Mouse (Mus musculus) liver, embryonic 15.5 days (tissue): ENCODE results near the gene Dhx37. TPM values are rescaled to one million over a fixed set of nuclear protein-coding genes. Genes with fewer than 3 reads are reported as not detected.

Experiments used
- ATAC-seq: fragments of 200-750 bp; cut with Nextera tagmentation; 2 replicates; pipeline ENCODE4 v1.8.0; 2017; ENCODE audit warnings: moderate number of reproducible peaks, mild to moderate bottlenecking, moderate library complexity; ENCODE audit not compliant: insufficient read depth
- H3K27ac ChIP-seq: fragments of 300-500 bp; sonication (generic); replicated peaks from 2 replicates; pipeline ENCODE4 v1.5.1; 2015; ENCODE audit warnings: mild to moderate bottlenecking, inconsistent platforms
- H3K27me3 ChIP-seq: fragments of 300-500 bp; sonication (generic); 2 replicates; pipeline ENCODE4 v1.6.1; 2015; ENCODE audit warnings: mild to moderate bottlenecking, inconsistent platforms
- H3K36me3 ChIP-seq: fragments of 300-500 bp; sonication (generic); replicated peaks from 2 replicates; pipeline ENCODE4 v1.6.1; 2015; ENCODE audit warnings: moderate library complexity, mild to moderate bottlenecking, inconsistent platforms
- H3K4me1 ChIP-seq: fragments of 300-500 bp; sonication (generic); replicated peaks from 2 replicates; pipeline ENCODE4 v1.6.1; 2015; ENCODE audit warnings: inconsistent platforms
- H3K4me2 ChIP-seq: fragments of 300-500 bp; sonication (generic); 2 replicates; pipeline ENCODE4 v1.6.1; 2015; ENCODE audit warnings: moderate library complexity, mild to moderate bottlenecking, inconsistent platforms
- H3K4me3 ChIP-seq: fragments of 300-500 bp; sonication (generic); replicated peaks from 2 replicates; pipeline ENCODE4 v1.5.1; 2015; ENCODE audit warnings: mild to moderate bottlenecking, inconsistent platforms
- H3K9ac ChIP-seq: fragments of 300-500 bp; sonication (generic); 2 replicates; pipeline ENCODE4 v1.6.1; 2015; ENCODE audit warnings: moderate library complexity, mild to moderate bottlenecking, inconsistent platforms
- H3K9me3 ChIP-seq: fragments of 300-500 bp; sonication (generic); replicated peaks from 2 replicates; pipeline ENCODE4 v1.6.1; 2016; ENCODE audit warnings: inconsistent platforms
- WGBS: fragments of 180-500 bp; shearing (Covaris S2); methylation state at CpG from one replicate; pipeline ENCODE4 v1.1.7; 2015; ENCODE audit warnings: mixed read lengths; ENCODE audit not compliant: insufficient replicate concordance; 5-methylcytosine and 5-hydroxymethylcytosine counted together
- polyA plus RNA-seq: library from polyadenylated mRNA; unstranded; fragments of >200 nt; fragmentation: Nextera tagmentation; extraction: Ambion mirVana; gene quantifications from 2 replicates; pipeline ENCODE4 v1.2.1, GENCODE M21; 2015

The Dhx37 gene
- polyA plus RNA-seq, 1 experiment from 2014 or later = 4.8 TPM

DNA sequence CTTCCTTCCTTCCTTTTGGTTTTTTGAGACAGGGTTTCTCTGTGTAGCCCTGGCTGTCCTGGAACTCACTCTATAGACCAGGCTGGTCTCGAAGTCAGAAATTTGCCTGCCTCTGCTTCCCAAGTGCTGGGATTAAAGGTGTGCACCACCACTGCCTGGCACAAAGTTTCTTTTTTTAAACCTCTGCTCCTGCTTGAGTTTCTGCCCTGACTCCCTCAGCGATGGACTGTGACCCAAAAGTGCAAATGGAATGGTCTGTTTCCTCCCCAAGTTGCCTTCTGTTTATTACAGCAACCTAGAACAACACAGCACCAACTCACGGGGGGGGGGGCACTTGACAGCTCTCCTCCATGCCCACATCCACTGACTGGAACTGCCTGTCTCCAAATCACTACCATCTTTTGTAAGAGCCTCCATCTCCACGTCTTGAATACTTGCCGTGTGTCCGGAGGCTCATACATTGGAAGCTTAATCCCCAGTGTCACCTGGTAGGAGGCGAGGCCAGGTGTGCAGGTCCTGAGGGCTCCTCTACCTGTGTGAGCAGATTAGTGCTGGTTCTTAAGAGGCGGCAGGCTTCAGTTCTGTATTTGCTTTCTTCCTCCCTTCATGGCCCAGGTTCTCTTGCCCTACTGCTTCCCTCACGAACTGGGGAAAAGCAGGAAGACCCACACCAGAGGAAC lies 39.0 kb upstream of the Dhx37 start:
- Histone ChIP-seq H3K27me3 (no peaks in the 10 kb centered on the region), H3K27ac (no peak overlapping the region), H3K9me3 (no peaks in the 10 kb centered on the region), H3K36me3 (no peaks in the 10 kb centered on the region), H3K4me1 (peaks cover 68% of the 10 kb centered on the region), H3K4me3 (no peak overlapping the region), H3K4me2 (no peak overlapping the region), H3K9ac (no peak overlapping the region)
- no peak for ATAC-seq
- 66% methylated on average over 9 of the region's 9 CpGs for WGBS

DNA sequence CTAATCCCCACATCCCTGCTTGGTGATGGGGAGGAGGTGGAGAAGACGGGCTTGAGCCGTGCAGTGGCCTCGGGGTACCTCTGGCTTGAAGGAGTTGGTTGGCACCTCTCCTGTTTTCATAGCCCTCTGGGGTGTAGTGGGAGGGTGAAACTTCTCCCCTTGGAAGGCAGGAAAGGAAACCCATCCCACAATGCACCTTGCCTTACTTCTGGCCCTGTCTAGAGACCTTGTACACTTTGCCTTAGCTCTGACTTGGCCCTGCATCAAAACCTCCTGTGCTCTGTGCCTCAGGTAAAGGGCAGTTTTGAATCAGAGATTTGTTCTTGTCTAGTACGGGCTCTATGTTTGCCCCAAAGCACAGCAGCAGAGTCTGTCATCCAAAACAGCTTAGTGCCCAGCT lies 36.8 kb upstream of the Dhx37 start:
- 82% methylated on average over 4 of the region's 4 CpGs for WGBS
- Histone ChIP-seq H3K4me1 (peaks cover 66% of the 10 kb centered on the region), H3K9ac (no peak overlapping the region), H3K4me3 (no peak overlapping the region), H3K27ac (no peak overlapping the region), H3K27me3 (no peaks in the 10 kb centered on the region), H3K36me3 (no peaks in the 10 kb centered on the region), H3K4me2 (no peak overlapping the region), H3K9me3 (no peaks in the 10 kb centered on the region)
- ATAC-seq = no peak

DNA sequence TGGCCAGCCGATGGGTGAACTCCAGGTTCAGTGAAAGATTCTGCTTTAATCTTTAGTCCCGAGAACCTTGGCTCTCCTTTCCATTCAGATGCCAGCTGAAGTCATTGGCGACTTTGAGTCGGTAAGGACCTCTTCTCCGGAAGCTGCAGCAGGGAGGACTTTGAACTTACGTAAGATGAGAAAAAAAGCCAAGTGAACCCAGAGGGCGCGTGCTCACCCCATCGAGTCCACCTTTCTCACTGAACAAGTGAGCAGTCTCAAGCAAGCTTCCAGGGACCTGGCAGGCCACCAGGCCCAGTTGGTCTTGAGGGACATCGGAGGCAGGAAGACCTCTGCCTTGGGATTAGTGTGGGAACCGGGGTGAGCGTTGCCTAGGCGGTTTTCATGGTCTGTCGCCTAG lies 33.3 kb upstream of the Dhx37 start:
- WGBS = 82% methylated on average over 14 of the region's 14 CpGs
- H3K27ac ChIP-seq = no peak overlapping the region; the same call in 1 of the 2 replicates

DNA sequence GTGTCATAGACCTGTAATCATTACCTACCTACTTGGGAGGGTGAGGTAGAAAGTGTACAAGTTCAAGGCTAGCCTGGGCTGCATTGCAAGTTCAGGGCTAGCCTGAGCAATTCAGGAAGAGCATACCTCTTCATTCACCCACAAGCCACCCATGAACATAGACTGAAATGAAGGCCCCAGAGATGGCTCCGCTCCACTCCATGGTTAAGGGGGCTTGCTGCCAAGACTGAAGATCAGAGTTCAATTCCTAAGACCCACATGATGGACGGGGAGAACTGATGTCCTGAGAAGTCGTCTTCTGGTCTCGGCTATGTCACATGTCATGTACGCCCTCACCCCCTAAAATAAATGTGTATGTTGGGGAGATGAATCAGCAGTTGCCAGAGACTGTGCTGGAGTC lies 32.6 kb upstream of the Dhx37 start:
- peaks cover 70% of the 10 kb centered on the region for H3K4me1 ChIP-seq
- H3K36me3 ChIP-seq = no peaks in the 10 kb centered on the region
- ATAC-seq = no peak
- H3K4me2 ChIP-seq = peak overlapping the region; percentile 67
- peak overlapping the region; percentile 65 for H3K27ac ChIP-seq
- no peak overlapping the region for H3K9ac ChIP-seq
- WGBS = 78% methylated on average over 5 of the region's 5 CpGs
- H3K9me3 ChIP-seq = no peaks in the 10 kb centered on the region
- H3K27me3 ChIP-seq = no peaks in the 10 kb centered on the region
- H3K4me3 ChIP-seq = peak overlapping the region; percentile 53

More for the DNA sequence above, 33.3 kb upstream of the Dhx37 start:
- no peak overlapping the region for H3K4me2 ChIP-seq
- no peak overlapping the region for H3K9ac ChIP-seq
- H3K4me3 ChIP-seq = no peak overlapping the region
- H3K27me3 ChIP-seq = no peaks in the 10 kb centered on the region
- no peaks in the 10 kb centered on the region for H3K9me3 ChIP-seq
- ATAC-seq = no peak
- no peaks in the 10 kb centered on the region for H3K36me3 ChIP-seq
- peaks cover 63% of the 10 kb centered on the region for H3K4me1 ChIP-seq

DNA sequence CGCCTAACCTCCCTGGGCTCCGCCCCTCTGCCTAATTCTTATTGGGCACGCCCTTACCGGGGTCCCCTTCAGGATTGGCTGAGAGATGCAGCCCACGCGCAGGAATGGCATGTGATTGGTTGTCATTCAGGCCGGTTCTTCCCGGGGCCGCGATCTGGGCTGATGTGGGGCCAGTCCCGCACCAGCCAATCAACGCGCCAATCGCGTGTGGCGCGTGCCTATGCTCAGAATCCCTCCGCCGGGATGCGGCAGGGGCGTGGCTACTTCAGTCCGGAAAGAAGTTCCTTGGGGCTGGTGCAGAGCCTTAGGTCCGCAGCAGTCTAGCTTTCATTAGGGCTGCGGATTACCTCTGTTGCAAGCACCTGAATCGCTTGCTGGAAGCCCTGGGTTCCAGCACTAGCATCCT lies 31.8 kb upstream of the Dhx37 start:
- Histone ChIP-seq H3K27me3 (no peaks in the 10 kb centered on the region), H3K9ac (peak overlapping the region; percentile 41), H3K9me3 (no peaks in the 10 kb centered on the region), H3K36me3 (no peaks in the 10 kb centered on the region), H3K4me2 (peak overlapping the region; percentile 67), H3K4me3 (peak overlapping the region; percentile 53), H3K27ac (peak overlapping the region; percentile 72), H3K4me1 (peaks cover 68% of the 10 kb centered on the region)
- ATAC-seq = peak; percentile 100
- under 1% methylated on average over 25 of the region's 25 CpGs for WGBS

DNA sequence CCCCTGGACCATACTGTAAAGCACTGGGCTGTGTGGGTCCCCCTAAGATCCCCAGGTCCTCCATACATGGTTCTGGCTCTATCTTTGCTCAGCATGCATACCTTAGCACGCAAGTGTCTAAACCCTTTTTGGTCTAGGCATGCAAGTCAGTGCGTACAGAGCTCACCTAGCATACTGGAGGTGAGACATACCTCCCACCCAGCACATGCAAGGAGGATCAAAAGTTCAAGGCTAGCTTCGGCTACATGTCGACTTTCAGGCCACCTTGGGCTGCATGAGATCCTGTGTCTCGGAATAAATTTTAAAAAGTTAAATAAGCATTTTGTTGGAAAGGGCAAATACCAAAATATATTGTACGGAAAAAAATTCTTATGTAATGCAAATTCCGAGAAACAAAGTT lies 31.3 kb upstream of the Dhx37 start:
- Histone ChIP-seq H3K27me3 (no peaks in the 10 kb centered on the region), H3K9ac (peak overlapping the region; percentile 36; the same call in 1 of the 2 replicates), H3K9me3 (no peaks in the 10 kb centered on the region), H3K4me1 (peaks cover 63% of the 10 kb centered on the region), H3K27ac (peak overlapping the region; percentile 72), H3K36me3 (no peaks in the 10 kb centered on the region), H3K4me2 (peak overlapping the region; percentile 67), H3K4me3 (peak overlapping the region; percentile 53)
- WGBS = 38% methylated on average over 7 of the region's 7 CpGs
- no peak for ATAC-seq

DNA sequence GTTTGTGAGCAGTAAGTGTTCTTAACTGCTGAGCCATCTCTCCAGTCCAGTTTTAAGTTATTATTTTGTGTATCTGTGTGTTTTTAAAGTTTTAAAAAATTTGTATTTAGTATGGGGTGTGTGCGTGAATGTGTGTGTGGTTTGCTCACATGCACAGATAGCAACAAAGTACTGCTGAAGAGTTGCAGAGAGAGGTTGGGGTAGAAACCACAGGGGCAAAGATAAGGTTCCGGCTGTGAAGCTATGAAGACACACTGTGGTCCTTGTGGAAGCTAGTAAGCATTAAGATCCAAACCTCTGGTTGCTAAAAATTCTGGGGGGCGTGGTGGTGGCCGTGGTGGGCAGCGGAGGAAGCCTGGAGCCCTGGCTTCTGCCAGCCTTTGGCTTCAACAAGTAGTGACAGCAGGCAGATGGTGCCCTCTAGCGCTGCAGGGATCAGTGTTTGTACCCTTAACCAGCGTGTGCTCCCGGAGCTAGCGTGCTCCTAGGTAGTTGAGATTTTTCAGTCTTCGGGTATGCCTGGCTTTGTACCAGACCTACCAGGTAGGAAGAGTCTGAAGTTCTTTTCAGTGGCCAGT lies 28.0 kb upstream of the Dhx37 start:
- H3K27ac ChIP-seq = 0 out of 2 replicates have a peak overlapping the region, but pooled peaks have one; percentile 14
- H3K4me3 ChIP-seq = no peak overlapping the region
- peaks cover 56% of the 10 kb centered on the region for H3K4me1 ChIP-seq
- WGBS = 16% methylated on average over 10 of the region's 10 CpGs
- no peaks in the 10 kb centered on the region for H3K36me3 ChIP-seq
- H3K4me2 ChIP-seq = peak overlapping the region; percentile 37
- H3K27me3 ChIP-seq = no peaks in the 10 kb centered on the region
- no peak overlapping the region for H3K9ac ChIP-seq
- no peaks in the 10 kb centered on the region for H3K9me3 ChIP-seq
- ATAC-seq = no peak

DNA sequence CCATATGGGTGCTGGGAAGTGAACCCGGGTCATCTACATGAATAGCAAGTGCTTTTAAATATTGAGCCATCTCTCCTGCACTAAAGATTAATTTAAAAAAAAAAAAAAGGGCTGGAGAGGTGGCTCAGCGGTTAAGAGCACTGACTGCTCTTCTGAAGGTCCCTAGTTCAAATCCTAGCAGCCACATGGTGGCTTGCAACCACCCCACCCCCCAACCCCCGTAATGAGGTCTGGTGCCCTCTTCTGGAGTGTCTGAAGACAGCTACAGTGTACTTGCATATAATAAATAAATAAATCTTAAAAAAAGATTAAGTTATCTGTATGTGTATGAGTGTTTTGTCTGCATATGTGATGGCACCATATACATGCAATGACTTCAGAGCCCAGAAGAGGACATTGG lies 26.7 kb upstream of the Dhx37 start:
- ATAC-seq = no peak
- Histone ChIP-seq H3K36me3 (peaks cover 3% of the 10 kb centered on the region; the same call in 1 of the 2 replicates), H3K27ac (no peak overlapping the region), H3K27me3 (no peaks in the 10 kb centered on the region), H3K4me2 (no peak overlapping the region), H3K4me1 (peaks cover 57% of the 10 kb centered on the region), H3K9me3 (no peaks in the 10 kb centered on the region), H3K9ac (no peak overlapping the region), H3K4me3 (no peak overlapping the region)
- 70% methylated on average over 3 of the region's 3 CpGs for WGBS

DNA sequence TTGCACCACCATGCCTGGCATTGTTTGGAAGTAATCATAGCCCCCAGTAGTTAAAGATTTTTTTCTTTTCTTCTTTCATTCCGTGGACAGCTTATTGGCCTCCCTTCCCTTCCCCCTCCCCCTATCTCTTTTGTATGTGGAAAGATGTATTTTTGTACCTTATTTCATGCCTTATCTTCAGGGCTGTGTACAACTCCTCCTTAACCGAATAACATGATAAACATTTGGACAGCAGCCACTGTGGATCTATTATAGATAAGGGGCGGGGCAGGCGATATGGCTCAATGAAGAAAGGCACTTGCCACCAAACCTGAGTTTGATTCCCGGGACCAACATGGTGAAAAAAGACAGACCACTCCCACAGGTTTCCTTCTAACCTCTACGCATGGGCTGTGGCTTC lies 23.6 kb upstream of the Dhx37 start:
- Histone ChIP-seq H3K4me3 (no peak overlapping the region), H3K4me1 (peaks cover 51% of the 10 kb centered on the region), H3K9ac (no peak overlapping the region), H3K27me3 (no peaks in the 10 kb centered on the region), H3K27ac (peak overlapping the region; percentile 31; the same call in 1 of the 2 replicates), H3K36me3 (peaks cover 24% of the 10 kb centered on the region), H3K4me2 (peak overlapping the region; percentile 13; the same call in 1 of the 2 replicates), H3K9me3 (no peaks in the 10 kb centered on the region)
- peak; percentile 36 for ATAC-seq
- WGBS = 22% methylated on average over 6 of the region's 6 CpGs

DNA sequence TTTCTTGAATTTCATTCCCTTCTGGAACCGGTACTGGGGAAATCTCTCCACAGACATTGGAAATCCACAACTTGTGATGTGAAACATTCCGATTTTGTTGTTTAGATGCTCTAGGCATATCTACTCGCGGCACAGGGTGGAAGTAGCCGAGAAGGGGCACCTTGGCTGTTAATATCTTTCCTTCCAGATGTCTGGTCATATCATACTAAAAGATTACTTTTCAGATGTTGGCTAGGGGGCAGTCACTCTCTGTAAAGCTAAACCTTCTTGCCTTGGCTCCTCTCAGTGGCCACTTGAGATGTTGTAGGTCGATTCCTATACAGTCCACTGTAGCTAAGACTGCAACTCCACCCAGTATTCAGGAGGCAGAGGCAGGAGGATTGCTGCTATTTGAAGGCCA lies 22.2 kb upstream of the Dhx37 start:
- WGBS = 31% methylated on average over 6 of the region's 6 CpGs
- peak; percentile 64 for ATAC-seq
- Histone ChIP-seq H3K9ac (no peak overlapping the region), H3K4me3 (no peak overlapping the region), H3K4me2 (no peak overlapping the region), H3K27me3 (no peaks in the 10 kb centered on the region), H3K36me3 (peaks cover 30% of the 10 kb centered on the region), H3K27ac (peak overlapping the region; percentile 67), H3K4me1 (peaks cover 47% of the 10 kb centered on the region), H3K9me3 (no peaks in the 10 kb centered on the region)

DNA sequence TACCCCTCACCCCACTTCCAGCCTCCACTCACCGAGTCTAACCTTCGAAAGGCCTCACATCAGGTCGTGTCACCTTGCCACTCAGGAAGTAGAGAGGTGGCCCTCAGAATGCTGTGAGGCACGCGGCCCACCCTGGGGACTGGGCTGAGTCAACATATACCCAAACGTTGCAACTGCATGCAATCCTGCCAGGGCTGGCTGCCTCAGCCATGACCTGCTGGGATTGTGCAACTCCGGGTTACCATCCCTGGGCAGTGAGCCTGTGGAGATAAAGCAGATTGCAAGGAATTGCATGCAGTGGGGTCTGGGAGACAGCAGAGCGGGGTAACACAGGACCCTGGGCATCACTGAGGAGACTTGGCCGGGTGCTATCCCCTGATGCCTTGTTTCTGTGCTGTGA lies 18.7 kb upstream of the Dhx37 start:
- ATAC-seq = peak; percentile 40

More for the DNA sequence above, 18.7 kb upstream of the Dhx37 start:
- Histone ChIP-seq H3K36me3 (peaks cover 30% of the 10 kb centered on the region), H3K4me2 (no peak overlapping the region), H3K4me3 (no peak overlapping the region), H3K27me3 (no peaks in the 10 kb centered on the region), H3K27ac (no peak overlapping the region), H3K9me3 (no peaks in the 10 kb centered on the region), H3K9ac (no peak overlapping the region), H3K4me1 (peaks cover 48% of the 10 kb centered on the region)
- 65% methylated on average over 9 of the region's 9 CpGs for WGBS
